Mouse (Mus musculus) embryo, embryonic 9.5 days (tissue): ENCODE measurements around the gene Klhl29.
A peak's percentile ranks its signal among the peaks of the same experiment; 100 is the strongest.

ENCODE experiments used
- DNase-seq: peaks from one replicate; pipeline ENCODE4 v3.0.0-alpha.2; 2017; ENCODE audit errors: extremely low spot score

Klhl29 gene

DNA sequence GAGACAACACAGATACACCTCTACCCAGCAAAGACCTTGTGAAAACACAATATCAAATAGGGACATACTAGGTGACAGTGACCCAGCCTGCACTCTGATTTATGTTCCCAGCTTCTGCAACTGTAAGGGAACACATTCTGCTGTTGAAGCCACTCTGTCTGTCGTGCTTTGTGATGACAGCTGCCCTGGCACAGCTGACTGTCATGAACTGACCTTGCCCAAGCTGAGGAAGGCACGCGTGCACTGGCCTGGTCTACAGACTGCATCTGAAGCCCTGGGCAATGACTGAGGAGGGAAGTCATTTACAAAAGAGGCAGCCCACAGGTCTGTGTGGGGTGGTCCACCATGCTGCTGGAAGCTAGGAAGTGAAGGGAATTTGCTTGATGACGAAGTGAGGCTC, 246.3 kb downstream of the Klhl29 start:
- no peak for DNase-seq

DNA sequence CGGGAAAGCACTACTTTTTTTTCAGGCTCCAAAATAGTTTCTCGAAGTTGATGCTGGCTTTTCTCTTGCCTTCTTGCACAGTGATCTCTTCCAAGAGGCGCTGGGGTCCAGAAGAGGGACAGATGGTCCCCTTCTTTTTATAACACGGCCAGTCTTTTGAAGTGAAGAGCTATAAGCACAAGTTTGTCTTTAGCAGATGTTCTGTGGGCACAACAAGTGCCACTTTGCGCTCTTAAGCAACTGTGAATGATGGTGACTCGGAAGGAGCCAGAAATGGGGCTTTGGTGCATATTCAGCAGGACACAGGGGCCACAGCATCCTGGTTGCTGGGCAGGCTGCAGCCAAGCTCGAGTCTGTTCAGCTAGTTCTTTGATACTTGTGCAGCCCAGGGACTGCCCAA, 249.6 kb downstream of the Klhl29 start:
- DNase-seq = no peak

DNA sequence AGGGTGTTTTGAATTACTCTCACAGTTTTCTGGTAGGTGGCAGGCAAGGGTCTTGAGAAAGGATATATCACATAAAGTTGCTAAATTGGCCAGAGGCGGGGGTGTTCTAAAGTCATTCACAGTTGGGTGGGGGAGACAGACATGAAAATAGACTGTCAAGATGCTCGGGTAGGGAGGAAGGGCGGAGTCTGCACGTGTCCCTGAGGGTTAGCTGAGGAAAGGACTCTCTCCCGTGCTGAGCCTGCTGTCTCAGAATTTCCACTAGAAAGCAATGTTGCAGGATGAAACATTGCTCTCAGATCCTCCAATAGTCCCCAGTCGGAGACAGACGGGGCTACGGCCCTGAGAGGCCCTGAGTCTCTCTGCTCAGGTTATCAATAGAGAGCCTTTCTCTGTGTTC, 252.5 kb downstream of the Klhl29 start:
- DNase-seq = no peak

DNA sequence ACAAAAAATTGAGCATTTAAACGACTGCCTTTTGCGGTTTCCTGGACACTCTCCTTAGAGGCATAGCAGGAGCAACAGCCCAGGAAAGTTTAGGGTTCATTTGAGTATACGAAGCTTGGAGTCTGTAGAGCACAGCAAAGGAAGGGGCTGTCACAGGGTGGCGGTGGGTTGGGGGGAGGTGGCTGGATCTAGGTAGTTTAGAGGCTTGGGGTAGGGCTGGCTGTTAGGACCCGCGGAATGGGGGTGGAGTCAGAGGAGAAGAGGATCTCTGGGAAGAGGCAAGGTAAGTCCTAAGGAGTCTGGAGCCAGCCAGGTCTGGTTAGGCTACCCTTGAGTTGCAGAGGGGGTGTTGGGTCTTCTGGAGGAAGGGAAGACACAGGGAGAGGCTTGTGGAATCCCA, 255.2 kb downstream of the Klhl29 start:
- DNase-seq = no peak

DNA sequence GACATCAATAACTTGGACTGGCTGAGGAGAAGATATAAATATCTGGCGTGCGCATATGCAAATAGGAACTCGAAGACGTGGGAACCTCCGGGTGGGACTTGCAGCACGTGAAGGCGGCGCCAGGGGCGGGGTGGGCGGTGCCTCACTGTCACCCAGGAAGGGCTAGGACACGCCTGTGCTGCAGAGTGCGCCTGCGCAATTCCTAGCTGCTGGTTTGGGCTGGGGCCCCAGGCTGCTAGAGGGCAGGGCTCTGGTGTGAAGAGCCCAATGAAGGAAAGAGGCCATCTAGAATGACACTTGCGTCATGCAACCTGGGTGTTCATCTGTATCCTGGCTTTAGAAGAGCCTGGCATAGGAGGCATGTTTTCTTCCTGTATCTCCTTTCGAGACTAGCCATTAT, 255.8 kb downstream of the Klhl29 start:
- peak; percentile 88 for DNase-seq

DNA sequence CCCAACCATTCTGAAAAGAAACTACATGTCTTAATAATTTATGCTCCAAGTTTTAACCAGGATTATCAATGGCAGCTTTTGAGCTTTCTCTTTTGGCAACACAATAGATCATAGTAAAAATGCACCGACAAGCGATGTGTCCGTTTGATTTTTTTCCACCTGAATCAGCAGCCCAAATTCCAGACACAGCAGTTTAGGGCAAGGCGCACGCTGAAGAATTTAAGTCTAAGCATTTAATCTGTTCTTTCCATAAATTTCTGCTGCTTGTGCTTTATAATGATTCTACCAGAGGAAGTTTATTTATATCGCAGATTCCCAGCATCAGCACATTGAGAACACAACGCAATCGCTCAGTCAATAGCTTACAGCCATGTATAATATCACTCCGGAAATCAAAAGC, 256.2 kb downstream of the Klhl29 start:
- DNase-seq = no peak

DNA sequence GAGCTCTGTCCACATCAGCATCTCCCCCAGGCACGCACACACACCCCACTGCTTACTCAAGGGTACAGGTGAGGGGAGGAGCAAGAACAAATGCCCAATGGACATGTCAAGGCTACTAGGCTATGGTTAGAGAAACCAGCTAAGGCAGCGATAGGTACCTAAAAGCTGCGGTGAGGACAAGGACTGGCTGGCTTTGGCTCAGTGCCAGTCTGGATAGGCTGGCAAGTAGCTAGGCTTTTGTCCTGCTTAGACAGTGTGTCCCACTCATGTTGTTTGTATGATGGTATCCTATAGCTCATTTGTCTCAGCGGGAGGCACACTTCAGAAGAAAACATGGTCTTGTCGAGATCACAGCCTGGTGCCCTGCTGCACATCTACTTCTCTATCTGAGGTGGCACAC, 258.9 kb downstream of the Klhl29 start:
- no peak for DNase-seq

DNA sequence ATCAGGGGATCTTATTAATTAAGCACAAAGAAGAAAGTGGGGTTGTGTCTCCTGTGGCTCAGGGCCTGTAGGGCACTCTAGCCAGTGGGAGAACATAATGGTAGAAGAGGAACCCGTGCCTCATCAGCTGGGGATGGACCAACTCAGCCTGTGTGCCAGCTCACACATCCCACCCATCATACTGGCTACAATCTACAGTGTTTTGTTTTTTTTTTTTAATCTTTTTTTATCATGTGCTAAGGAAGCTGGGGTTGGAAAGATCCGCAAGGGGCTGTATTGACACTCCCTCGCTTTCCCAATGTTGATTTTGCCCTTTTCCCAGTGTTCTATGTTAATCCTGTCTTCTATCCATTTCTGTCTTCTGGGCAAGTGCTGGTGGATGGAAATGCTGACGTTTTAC, 260.9 kb downstream of the Klhl29 start:
- no peak for DNase-seq

DNA sequence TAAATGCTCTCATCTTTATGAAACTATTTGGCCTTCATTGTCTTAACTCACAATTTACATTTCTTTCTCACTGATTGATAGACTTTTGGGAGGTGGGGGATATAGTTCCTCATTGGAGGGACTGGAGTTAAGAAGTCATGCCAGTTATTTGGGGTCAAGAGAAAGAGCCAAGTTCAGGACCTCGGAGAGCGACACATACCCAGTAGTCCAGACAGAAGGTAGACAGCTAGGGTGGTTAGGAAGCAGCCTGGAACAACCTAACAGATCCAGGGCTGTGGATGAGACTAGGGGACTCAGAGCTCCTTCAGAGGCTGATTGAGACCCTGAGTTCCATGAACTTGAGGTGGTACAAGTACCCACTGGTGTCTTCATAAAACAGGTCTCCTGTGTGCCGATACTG, 264.1 kb downstream of the Klhl29 start:
- DNase-seq = peak; percentile 25

DNA sequence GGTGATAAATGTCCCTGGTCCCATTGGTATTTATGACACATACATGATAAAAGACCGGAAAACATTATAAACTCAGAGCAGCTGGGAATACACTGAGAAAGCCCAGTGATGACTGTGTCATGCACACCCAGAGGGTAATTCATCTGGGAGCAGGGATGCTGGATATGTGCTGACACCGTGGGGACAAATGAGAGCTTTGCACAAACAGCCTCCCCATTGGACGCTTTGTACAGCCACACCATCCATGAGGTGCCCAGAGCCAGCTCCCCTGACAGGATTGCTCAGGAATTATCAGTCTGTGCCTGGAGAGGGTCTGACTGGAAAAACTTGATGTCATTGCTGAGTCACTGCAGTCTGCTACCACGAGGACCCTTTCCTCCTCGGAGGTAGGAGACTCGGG, 266.9 kb downstream of the Klhl29 start:
- no peak for DNase-seq

DNA sequence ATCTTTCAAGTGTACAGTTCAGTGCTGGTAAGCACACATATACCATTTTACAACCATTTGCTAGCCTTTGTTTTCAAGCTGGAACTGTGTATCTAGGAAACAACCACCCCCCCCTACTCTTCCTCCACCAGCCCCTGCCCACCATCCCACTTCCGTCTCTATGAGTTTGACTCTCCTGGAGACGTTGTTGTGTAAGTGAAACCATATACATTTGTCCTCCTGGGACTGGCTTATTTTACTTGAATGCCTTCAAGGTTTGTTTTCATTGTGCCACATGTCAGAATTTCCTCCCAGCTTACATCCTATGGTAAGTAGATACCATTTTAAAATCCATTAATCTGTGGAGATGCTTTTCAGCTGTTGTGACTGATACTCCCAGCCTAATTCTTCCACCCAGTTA, 267.7 kb downstream of the Klhl29 start:
- DNase-seq = no peak

DNA sequence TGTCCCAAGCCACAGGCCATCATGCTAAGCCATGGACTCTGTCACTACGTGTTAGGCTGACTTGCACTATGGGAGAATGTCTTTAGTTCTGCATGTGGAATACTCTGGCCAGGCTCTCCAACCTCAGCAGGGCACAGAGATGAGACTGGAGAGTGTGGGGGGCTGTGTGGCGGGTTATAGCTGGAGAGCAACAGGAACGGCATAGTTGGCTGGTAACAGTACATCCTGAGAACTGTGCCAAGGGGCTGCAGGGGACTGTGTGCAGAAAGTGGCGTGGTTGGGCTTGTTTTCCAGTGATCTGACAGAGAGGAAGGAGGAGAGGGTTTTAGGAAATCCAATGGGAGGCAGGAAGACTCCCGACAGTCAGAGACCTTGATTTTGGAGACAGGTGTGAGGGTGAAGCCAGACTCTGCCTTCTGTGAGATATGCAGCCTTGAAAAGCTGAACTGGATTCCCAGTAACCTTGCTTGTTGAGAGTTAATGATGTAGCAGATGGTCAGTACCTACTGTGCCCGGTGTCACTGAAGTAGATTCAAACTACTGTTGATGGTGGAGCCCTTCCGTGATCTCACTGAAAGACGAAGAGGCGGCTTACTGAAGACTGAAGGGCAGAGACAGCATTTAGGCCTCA, 270.9 kb downstream of the Klhl29 start:
- no peak for DNase-seq

DNA sequence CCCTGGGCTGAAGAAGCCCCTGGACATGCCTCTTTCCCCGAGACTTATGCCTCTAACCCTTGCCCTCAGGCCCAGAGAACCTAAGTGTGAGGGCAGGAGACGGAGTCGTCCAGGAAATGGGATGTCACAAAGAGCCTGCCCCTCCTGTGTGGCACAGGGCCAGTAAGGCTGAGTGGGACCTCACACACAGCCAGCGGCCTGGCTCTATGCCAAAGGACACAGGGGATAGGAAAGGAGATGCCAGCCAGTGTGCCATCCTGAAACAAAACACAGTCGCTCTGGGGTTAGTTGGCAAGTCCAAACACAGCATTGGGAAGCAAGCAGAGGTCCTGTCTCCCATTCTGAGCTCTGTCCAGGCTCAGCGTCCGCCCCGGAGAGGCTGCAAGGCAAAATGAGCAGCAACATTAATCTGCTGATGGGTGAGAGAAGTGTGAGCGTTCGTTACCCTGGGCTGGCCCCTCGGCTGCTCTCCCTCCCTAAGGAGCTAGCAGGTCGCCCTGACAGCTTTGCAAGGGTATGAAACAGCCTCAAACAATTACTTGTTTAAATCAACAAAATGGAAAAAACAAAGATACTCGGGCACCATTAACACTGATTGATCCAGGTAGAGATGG, 274.0 kb downstream of the Klhl29 start:
- no peak for DNase-seq

DNA sequence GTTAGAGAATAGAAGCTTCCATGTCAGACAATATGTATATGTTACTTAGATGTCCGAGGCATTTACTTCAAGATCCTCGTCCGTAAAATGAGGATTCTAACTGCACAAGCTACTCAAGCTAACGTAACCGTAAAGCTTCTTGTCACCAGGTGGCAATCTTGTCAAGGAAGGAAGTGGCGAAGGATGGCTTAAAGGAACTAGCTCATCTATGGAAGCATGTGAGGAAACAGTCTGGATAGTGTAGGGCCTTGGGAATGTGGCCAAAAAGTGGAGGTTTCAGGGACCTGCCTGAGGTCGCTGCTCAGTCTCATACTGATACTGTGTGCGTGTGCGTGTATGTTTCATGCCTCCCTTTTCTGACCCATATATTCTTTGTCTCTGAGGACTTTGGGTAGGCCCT, 275.9 kb downstream of the Klhl29 start:
- DNase-seq = no peak

DNA sequence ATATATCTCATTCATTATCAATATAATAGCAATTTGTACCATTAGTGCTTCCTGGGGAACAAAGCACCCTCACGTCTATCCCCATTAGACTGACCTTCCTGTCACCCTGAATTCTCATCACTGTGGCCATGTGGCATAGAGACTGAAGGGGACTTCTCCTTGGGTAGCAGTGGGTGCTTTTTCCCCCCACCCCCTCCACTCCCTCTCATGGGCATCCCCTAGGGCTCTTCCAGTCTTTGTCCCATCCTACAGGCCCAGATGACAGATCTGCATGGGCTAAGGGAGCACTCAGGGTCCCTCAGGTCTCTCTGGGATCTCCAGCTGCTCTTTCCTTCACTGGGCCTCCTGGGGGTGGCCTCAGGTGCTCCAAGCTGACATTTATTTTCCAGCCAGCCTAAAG, 286.8 kb downstream of the Klhl29 start:
- no peak for DNase-seq

DNA sequence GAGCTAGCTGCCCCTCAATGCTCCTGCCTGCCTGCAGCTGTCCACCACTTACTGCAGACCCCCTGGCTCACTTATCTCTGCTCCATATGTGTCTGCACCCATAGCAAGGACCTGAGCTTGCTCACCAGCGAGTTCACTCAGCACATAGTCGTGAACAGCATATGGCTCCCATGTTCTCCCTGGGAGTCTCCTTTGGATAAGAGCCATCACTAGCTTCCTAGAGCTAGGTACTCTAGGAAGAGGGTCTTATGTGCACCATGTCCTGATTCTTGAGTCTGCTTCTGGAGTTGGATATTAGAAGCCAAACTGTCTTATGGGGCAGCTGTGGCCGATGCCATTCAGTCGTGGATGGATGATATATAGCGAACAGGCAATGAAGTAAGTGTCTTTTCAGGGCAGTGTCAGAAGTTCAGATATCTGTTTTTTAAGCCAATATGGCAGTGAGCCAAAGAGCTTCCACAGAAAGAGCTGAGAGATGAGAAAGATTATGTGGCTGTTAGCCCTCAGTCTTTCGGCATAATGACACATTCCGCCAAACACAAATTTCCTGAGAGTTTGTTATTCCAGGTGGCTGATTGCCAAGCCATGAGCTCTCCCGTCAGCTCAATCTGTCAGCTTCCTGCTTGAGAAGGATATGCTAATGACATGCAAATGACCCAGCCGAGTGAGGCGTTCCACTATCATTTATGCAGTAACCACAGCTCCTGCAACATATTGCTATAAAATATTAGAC, 287.5 kb downstream of the Klhl29 start:
- DNase-seq = no peak

DNA sequence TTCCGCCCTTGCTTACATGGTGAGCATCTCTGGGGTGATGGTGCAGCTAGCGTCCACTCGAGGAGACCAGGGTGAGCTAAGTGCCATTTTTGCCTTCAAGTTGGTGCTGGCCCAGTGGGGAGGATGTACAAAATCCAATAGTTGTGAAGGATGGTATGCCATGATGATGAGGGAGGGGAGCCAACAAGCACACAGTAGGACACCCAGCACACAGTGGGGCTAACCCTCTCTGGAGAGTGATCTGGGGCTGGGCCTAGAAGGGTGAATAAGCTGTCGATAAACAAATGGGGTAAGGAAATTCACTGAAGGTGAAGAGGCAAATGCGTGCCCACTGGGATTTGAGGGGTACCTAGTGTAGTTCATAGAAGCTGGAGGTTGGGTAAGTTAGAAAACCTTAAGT, 290.8 kb downstream of the Klhl29 start:
- DNase-seq = no peak

DNA sequence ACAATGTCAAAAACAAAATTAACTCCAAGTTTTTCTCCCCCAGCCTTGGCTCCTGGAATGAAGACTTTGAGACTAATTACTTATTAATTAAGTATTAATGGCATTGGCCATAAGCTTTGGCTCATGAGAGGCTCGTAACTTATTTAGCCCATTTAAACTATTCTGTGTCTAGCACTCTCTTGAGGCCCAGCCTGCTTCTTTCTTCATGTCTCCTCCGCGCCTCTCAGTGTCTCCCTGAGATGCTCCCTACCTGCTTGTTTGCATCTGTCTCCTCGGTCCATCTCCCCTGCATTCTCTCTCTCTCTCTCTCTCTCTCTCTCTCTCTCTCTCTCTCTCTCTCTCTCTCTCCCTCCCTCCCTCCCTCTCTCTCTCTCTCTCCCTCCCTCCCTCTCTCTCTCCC, 294.0 kb downstream of the Klhl29 start:
- DNase-seq = no peak

DNA sequence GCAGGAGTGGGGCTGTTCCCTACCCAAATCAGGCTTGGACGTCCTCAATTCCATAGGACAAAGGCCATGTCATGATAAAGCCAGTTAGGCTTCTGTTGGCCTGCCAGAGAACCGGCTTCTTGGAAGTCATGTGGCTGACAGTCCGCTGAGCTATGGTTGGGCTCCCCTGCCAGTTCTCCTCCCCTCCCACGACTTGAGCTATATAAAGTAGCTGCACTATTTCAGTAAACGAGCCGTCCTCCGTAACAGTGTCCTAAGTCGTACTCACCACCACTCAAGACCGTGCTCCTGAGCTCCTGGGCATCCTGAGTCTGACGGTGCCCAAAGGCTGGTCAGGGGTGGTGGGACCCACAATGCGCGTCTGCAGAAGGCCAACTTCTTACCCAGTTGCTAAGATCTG, 302.3 kb downstream of the Klhl29 start:
- no peak for DNase-seq

DNA sequence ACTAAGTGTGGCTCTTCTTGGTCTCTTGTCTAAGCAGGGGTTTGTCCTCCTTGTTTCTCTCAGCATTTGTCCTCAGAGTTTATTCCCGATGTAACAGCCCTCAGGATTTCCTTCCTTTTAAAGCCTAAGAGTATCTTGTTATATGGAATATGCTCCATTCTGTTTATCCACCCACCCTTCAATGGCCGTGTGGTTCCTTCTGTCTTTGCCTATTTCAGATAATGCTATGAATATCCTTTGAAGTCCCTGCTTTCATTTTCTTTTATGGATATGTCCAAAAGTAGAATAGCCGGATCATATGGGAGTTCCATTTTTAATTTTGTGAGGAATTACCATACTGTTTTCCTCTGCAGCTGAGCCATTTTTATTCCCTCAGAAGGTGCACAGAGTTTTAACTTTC, 305.4 kb downstream of the Klhl29 start:
- DNase-seq = no peak

DNA sequence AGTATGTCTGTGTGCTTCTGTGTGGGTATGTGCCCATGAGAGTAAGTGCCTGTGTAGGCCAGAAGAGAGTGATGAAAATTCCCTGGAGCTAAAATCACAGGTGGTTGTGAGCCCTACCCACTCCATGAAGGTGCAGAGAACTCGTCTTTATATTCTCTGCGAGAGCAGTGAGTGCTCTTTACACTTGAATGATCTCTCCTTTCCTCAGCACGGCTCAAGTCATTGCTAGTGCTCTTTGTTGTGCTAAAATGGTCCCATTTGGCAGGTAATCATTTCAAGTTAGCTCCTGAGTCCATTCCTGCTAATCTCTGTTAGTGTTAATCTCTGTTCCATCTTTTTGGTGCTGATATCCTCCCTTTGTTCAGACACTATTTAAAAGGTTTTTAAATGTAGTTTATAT, 307.9 kb downstream of the Klhl29 start:
- DNase-seq = no peak

DNA sequence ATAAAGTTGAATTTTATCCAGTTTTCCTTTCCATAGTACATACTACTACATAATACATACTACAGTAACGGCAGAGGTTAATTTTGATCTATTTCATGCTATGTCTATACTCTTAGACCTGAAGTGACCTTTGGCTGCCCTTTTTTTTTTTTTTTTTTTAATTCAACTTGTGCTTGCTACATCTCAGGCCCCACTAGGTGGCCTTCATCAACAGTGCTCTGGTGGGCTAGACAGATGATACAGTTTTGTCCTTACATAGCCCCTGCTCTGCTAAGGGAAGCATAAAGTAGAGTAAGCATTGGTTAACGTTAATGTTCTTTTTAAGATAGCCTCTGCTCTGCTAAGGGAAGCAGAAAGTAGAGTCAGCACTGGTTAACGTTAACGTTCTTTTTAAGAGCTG, 327.4 kb downstream of the Klhl29 start:
- DNase-seq = no peak

DNA sequence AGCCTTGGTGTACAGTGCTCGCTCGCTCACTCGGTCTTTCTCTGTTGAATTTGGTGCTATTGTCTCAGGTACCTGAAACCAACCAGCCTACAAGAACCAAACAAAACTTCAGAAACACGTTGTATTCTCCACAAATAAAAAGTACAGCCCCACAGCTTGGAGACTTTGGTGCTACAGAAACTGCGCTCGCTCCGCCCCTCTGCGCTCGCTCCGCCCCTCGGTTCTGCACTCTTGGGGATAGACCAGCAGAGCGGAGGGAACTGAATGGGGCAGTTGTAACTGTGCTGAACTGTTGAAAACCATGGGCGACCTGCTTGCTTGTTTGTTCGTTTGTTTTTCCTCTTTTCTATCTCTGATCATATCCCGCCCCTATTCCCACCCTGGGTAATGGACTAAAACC, 331.3 kb downstream of the Klhl29 start:
- no peak for DNase-seq

DNA sequence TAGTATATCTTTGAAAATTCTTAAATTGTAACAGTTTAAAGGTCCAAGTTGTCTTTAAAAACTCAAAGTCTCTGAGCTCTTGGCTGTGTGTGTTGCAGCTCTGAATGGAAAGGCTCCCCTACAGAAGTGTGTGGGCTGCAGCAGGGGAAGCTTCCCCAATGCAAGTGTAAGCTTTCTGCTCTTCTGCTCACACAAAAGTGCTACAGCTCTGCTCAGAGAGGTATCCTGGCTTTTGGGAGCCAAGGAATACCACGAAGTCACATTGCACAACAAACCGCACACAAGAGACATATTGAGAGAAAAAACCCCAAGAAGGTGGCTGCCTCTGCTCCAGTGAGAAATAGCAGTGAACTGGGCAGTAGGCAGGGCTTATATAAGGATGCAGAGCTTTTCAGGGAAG, 337.5 kb downstream of the Klhl29 start:
- DNase-seq = no peak
